Mouse (Mus musculus) erythroid progenitor cell, adult 5-6 weeks (primary cell): ENCODE results near the gene Pphln1. TPM values are rescaled to one million over a fixed set of nuclear protein-coding genes. Genes with fewer than 3 reads are reported as not detected.

Experiments used
- ATAC-seq: replicated peaks from 2 replicates; pipeline ENCODE4 v1.8.0; 2016; ENCODE audit warnings: moderate number of reproducible peaks, mild to moderate bottlenecking, moderate TSS enrichment, inconsistent platforms; ENCODE audit not compliant: poor library complexity, low FRiP score, severe bottlenecking
- total RNA-seq, 2 experiments: library from RNA; stranded (forward) in 1 of 2; stranded (reverse) in 1 of 2; fragments of 150-400 nt in 1 of 2; fragments of 186-747, 209-891 nt in 1 of 2; gene quantifications; 2 replicates each; pipeline versions ENCODE4 v1.2.3 to v1.2.4; 2015 to 2017; ENCODE audit warnings: low replicate concordance in 2 of 2

Pphln1 gene
- total RNA-seq, 2 experiments from 2014 or later, result 11.7 to 14.5 TPM

- no peak for ATAC-seq
These were observed 91.4 kb downstream of the Pphln1 start for GRCm38 (mm10) chr15:93489597-93489996.

GRCm38 (mm10) chr15:93494700-93495099, 96.5 kb downstream of the Pphln1 start:
- no peak for ATAC-seq

GRCm38 (mm10) chr15:93499866-93500265, 101.7 kb downstream of the Pphln1 start:
- ATAC-seq, result no peak

- no peak for ATAC-seq
These were observed 104.6 kb downstream of the Pphln1 start for GRCm38 (mm10) chr15:93502703-93503102.

- ATAC-seq, result no peak
These were observed 105.1 kb downstream of the Pphln1 start for GRCm38 (mm10) chr15:93503201-93503745.

GRCm38 (mm10) chr15:93504808-93505207, 106.7 kb downstream of the Pphln1 start:
- no peak for ATAC-seq

- ATAC-seq, result no peak
These were observed 112.7 kb downstream of the Pphln1 start for GRCm38 (mm10) chr15:93510690-93511336.

GRCm38 (mm10) chr15:93512437-93512836, 114.3 kb downstream of the Pphln1 start:
- ATAC-seq, result no peak

GRCm38 (mm10) chr15:93513939-93514341, 115.8 kb downstream of the Pphln1 start:
- ATAC-seq, result no peak

- no peak for ATAC-seq
These were observed 117.2 kb downstream of the Pphln1 start for GRCm38 (mm10) chr15:93515316-93515715.

- no peak for ATAC-seq
These were observed 118.9 kb downstream of the Pphln1 start for GRCm38 (mm10) chr15:93517022-93517565.

GRCm38 (mm10) chr15:93518143-93518902, 120.2 kb downstream of the Pphln1 start:
- no peak for ATAC-seq

GRCm38 (mm10) chr15:93518941-93519835, 121.0 kb downstream of the Pphln1 start:
- peak; percentile 79 for ATAC-seq

GRCm38 (mm10) chr15:93519836-93520826, 122.0 kb downstream of the Pphln1 start:
- no peak for ATAC-seq

- ATAC-seq, result no peak
These were observed 123.1 kb downstream of the Pphln1 start for GRCm38 (mm10) chr15:93521088-93521786.

GRCm38 (mm10) chr15:93521787-93522180, 123.6 kb downstream of the Pphln1 start:
- ATAC-seq, result no peak

- no peak for ATAC-seq
These were observed 127.3 kb downstream of the Pphln1 start for GRCm38 (mm10) chr15:93525305-93525917.
